Mouse (Mus musculus): ENCODE measurements at regions not wholly inside any gene's neighbourhood (a gene's known extent, or its start where the extent isn't known, plus 50 kb on each side); places are given as distances from the start of the nearest gene placed in this dataset.

- no peak for DNase-seq
These were observed 508.0 kb upstream of the Adam5 start for GRCm38 (mm10) chr8:25332120-25332607.

- peak; percentile 27 for DNase-seq
These were observed 507.1 kb upstream of the Adam5 start for GRCm38 (mm10) chr8:25331161-25331776.

GRCm38 (mm10) chr8:25329791-25330190 lies 505.6 kb upstream of the Adam5 start:
- DNase-seq, result no peak

GRCm38 (mm10) chr8:25328318-25328717 lies 504.1 kb upstream of the Adam5 start:
- DNase-seq, result no peak

GRCm38 (mm10) chr8:25326930-25327329 lies 502.8 kb upstream of the Adam5 start:
- DNase-seq, result no peak

GRCm38 (mm10) chr8:25326257-25326656 lies 502.1 kb upstream of the Adam5 start:
- no peak for DNase-seq

GRCm38 (mm10) chr8:25324731-25325130 lies 500.6 kb upstream of the Adam5 start:
- DNase-seq, result no peak

GRCm38 (mm10) chr8:25323643-25324420 lies 499.7 kb upstream of the Adam5 start:
- no peak for DNase-seq

- DNase-seq, result no peak
These were observed 492.2 kb upstream of the Adam5 start for GRCm38 (mm10) chr8:25316383-25316782.

- no peak for DNase-seq
These were observed 487.8 kb upstream of the Adam5 start for GRCm38 (mm10) chr8:25311811-25312533.

GRCm38 (mm10) chr8:25307956-25308355 lies 483.8 kb upstream of the Adam5 start:
- DNase-seq, result no peak

- no peak for DNase-seq
These were observed 483.3 kb upstream of the Adam5 start for GRCm38 (mm10) chr8:25307511-25307910.

- peak; percentile 45 for DNase-seq
These were observed 482.8 kb upstream of the Adam5 start for GRCm38 (mm10) chr8:25306769-25307491.
